Mouse (Mus musculus) C2C12 (cell line): ENCODE results near the gene Prss30.

Experiments used
- CEBPB ChIP-seq: IDR thresholded peaks from one replicate; pipeline ENCODE4 v1.6.1; 2011; ENCODE audit warnings: low read depth, mild to moderate bottlenecking, control low read depth, moderate library complexity
- CTCF ChIP-seq: IDR thresholded peaks from one replicate; pipeline ENCODE4 v1.5.1; 2011; ENCODE audit not compliant: control insufficient read depth, insufficient read depth, insufficient read length
- FOSL1 ChIP-seq: IDR thresholded peaks from one replicate; pipeline ENCODE4 v1.8.0; 2011; ENCODE audit warnings: mild to moderate bottlenecking, low read length; ENCODE audit not compliant: poor library complexity, insufficient read depth, severe bottlenecking
- MAX ChIP-seq: IDR thresholded peaks from one replicate; pipeline ENCODE4 v1.6.1; 2011; ENCODE audit warnings: mild to moderate bottlenecking, control low read depth
- MYOD1 ChIP-seq: IDR thresholded peaks from one replicate; pipeline ENCODE4 v1.6.1; 2011; ENCODE audit warnings: low read depth; ENCODE audit not compliant: control insufficient read depth, insufficient read length
- USF1 ChIP-seq: IDR thresholded peaks from one replicate; pipeline ENCODE4 v1.6.1; 2011; ENCODE audit warnings: low read depth, mild to moderate bottlenecking, control low read depth, moderate library complexity

GRCm38 (mm10) chr17:23960084-23960738 is 20.2 kb downstream of the Prss30 start:
- TF ChIP-seq CTCF (peak; percentile 87), MAX (no peak), MYOD1 (no peak), CEBPB (no peak), USF1 (no peak), FOSL1 (no peak)
